Mouse (Mus musculus): ENCODE data around the gene Stra6.

The Stra6 gene

DNA sequence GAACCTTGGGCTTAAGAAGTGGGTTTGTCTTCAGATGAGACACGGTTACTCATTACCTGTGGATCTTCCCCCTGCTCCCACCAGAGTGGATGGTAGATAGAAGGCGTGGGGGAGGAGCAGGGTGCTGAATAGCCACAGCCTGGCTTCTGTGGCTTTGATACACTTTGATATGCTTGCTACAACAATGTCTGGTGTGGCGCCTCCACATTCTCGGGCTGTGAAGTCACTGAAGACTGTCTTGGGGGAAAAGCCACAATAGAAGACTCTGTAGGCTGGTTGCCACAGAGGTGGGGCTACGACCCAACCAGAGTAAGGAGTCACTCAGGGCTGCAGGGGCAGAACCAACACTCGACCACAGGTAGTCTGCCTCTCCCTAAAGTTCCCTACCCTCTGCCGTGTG, 68.1 kb downstream of the Stra6 start:
- no peak for DNase-seq (ENCODE audit: low spot score)

- DNase-seq (ENCODE audit: low spot score) = peak; percentile 66
These were observed 70.6 kb downstream of the Stra6 start for GRCm38 (mm10) chr9:58133893-58134884.

DNA sequence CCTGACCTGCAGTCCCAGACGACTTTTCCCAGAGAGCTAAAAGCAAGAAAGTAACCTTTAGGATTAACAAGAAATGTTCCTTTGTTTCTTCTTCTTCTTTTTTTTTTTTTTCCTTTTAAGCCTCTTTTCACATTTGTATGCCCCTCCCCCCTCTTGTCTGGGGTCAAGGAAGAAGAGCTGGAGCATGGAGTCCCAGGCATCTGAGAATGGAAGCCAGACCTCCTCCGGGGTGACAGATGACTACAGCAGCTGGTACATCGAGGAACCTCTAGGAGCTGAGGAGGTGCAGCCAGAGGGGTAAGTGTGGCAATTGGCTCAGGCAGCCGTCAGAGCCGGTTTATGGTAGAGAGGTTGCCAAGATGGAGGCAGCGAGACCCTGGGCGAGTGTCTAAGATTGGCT, 71.3 kb downstream of the Stra6 start:
- no peak for DNase-seq (ENCODE audit: low spot score)

DNA sequence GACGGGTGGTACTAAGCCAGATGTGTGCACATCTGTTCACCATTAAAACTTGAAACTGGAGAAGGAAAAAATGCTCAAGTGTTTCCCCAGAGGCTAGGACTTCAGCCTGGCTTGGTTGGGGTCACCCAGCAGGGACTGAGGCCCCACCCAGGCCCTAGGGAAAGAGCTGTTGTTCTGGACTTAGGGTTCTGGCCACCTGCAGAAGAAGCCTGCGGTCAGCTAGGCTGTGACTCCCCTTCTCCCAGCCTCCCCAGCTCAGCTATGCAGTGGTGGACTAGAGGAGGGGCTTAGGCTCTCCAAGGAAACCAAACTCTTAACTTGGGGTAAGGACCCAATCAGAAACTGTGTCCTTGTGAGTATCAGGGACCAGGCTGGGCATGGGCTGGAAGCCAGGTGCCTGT, 72.3 kb downstream of the Stra6 start:
- no peak for DNase-seq (ENCODE audit: low spot score)

DNA sequence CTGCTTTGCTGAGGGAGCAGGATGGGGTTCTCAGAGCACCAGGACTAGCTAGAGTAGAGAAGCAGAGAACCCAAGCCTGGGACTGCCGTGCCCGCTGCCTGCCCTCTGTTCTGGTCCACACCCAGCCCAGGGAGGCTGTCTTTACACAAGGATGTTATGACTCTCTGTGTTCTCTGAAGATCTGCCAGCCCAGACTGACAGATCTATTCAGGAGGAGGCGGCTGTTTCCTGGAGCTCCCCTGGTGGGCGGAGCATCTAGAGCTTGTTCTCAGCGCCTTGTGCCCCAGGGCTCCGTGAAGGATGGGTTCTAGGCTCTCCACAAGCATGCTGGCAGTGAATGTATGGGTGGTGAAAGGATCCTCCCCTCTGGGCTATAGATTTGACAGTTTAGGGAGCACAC, 76.4 kb downstream of the Stra6 start:
- DNase-seq (ENCODE audit: low spot score) = no peak

- DNase-seq (ENCODE audit: low spot score) = no peak
These were observed 79.8 kb downstream of the Stra6 start for GRCm38 (mm10) chr9:58143419-58143818.

DNA sequence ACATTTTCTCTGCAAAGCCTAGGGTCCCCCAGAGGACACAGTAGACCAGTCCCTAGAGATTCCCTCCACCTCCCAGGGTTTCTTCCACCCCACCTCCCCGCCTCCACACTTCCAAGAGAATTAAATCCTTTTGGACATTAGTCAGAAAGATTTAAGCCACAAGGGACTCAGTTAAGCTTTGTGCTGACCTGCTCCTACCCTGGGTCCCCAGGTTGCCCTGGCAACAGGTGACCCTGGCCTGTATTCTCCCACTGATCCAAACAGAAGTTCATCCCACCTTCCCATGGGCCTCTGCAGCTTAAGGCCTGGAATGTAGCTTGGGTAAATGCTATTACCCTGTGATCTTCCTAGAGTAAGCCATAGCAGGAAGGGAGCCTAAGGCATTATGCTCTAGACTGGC, 81.1 kb downstream of the Stra6 start:
- DNase-seq (ENCODE audit: low spot score) = peak; percentile 57

- no peak for DNase-seq (ENCODE audit: low spot score)
These were observed 81.8 kb downstream of the Stra6 start for GRCm38 (mm10) chr9:58145417-58145816.

DNA sequence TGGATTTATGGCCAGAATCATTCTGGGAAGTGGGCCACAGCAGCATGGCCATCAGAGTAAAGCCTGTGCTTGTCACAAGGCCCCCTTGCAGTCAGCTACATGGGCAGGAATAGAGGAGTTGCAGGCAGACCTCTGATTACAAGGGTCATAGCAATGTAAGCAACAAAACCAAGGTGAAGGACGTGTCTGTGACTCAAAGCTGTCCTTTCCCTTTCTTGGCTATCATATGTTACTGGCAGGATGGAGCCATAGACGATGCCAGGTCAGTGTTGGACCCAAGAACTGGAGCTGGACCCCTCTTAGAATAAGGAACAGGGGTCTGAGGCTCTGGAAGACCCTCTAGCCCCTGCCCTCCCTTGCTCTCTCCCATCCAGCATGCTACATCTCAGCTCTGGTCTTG, 85.2 kb downstream of the Stra6 start:
- DNase-seq (ENCODE audit: low spot score) = no peak

DNA sequence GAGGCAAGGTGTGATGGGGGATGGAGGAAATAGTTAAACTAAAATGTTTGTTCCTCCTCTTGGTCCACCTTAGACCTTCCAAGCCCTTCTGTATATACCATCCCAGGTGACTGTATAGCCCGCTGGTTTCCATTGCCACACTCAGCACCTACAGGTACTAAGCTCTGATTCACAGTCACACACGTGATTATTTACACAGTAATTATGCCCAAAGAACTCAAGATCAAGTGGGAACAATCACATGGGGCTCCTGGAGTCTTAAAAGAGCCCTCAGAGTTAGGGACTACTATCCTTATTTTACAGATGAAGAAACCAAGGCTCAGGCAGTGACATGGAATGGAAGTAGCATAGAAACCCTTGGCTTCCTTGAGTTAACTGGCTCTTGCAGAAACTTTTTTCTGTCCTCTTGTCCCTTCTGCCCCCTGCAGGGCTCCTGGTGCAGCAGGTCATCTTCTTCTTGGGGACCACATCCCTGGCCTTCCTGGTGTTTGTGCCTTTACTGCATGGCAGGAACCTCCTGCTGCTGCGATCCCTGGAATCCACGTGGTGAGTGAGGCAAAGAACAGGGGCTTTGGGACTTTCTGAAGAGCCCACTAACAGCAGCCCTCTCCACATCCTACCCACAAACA, 87.3 kb downstream of the Stra6 start:
- no peak for DNase-seq (ENCODE audit: low spot score)

- no peak for DNase-seq (ENCODE audit: low spot score)
These were observed 89.5 kb downstream of the Stra6 start for GRCm38 (mm10) chr9:58153095-58153494.

GRCm38 (mm10) chr9:58155366-58155765, 91.8 kb downstream of the Stra6 start:
- peak; percentile 49 for DNase-seq (ENCODE audit: low spot score)

- no peak for DNase-seq (ENCODE audit: low spot score)
These were observed 93.4 kb downstream of the Stra6 start for GRCm38 (mm10) chr9:58156819-58157560.

GRCm38 (mm10) chr9:58157838-58158237, 94.2 kb downstream of the Stra6 start:
- no peak for DNase-seq (ENCODE audit: low spot score)

GRCm38 (mm10) chr9:58158541-58159311, 95.1 kb downstream of the Stra6 start:
- DNase-seq (ENCODE audit: low spot score) = no peak

GRCm38 (mm10) chr9:58159855-58160254, 96.3 kb downstream of the Stra6 start:
- no peak for DNase-seq (ENCODE audit: low spot score)

GRCm38 (mm10) chr9:58160315-58160714, 96.7 kb downstream of the Stra6 start:
- DNase-seq (ENCODE audit: low spot score) = no peak

- DNase-seq (ENCODE audit: low spot score) = no peak
These were observed 98.6 kb downstream of the Stra6 start for GRCm38 (mm10) chr9:58162173-58162572.

GRCm38 (mm10) chr9:58163146-58163545, 99.6 kb downstream of the Stra6 start:
- DNase-seq (ENCODE audit: low spot score) = no peak

DNA sequence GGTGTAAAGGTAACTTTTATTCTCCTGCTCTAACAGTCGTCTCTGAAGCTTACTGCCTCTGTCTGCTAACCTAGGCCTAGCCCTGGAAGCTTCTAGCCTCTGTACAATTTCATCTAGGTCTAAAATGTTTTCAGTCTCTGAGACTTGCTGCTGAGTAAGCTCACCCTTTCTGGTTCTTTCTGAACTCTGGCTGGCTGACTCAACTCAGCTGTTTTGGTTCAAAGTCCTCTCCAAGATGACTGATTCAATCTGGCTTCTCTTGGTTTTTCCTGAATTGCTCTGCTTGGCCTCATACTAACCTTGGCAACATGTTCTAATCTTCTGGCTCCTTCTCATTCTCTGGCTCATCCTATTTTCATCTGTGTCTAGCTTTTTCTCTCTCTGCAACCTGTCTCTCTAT, 102.2 kb downstream of the Stra6 start:
- no peak for DNase-seq (ENCODE audit: low spot score)

GRCm38 (mm10) chr9:58168880-58169279, 105.3 kb downstream of the Stra6 start:
- DNase-seq (ENCODE audit: low spot score) = no peak

DNA sequence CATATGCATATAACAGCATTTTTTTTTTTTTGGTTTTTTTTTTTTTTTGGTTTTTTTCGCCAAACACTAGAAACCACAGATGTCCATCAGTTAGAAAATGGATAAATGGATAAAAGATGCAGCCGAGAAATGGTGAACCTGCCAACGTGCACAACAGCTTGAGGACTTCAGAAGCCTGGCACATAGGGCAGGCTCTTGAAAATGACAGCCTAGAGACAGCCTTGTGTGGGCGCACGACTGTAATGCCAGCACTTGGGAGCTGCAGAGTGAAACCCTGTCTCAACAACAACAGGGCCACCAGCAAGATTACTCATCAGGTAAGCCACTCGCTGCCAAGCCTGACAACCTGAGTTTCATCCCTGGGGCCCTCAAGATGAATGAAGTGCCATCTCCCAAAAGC, 105.8 kb downstream of the Stra6 start:
- DNase-seq (ENCODE audit: low spot score) = no peak

Data from retina, embryonic 14.5 days (tissue).